Mouse (Mus musculus): ENCODE measurements at regions not wholly inside any gene's neighbourhood (a gene's known extent, or its start where the extent isn't known, plus 50 kb on each side); places are given as distances from the start of the nearest gene placed in this dataset.
A peak's percentile ranks its signal among the peaks of the same experiment; 100 is the strongest.

DNA sequence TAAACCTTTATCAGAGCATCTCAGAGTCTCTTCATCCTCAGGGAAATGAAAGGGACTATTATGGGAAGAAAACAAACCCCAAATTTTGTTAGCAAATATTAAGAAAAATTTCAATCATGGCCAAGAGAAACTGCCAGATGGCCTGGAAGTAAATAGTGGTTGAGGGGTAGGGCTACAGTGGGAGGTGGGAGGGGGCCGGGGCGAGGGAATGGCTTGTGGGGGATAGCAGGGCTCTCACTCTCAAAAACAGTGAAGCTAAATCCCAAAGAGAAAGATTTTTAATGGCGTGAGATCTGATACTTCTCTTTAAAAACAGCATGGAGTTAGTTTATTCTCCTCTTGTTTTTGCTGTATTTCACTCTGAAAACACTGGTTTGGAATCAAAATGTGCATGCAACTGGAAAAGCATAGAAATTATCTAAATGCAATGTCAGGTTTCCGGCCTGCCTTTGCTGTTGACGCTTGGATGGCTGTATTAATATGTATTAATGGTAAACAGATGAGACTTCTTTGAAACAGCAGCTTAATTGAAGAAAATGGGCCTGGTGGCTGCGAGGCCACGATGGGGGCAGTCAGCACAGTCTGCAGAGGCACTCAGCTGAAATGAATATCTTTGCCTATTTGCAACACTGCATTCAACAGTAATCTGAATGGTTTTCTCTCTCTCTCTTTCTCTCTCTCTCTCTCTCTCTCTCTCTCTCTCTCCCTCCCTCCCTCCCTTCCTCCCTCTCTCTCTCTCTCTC, 99.8 kb upstream of the Spats2l start:
- Histone ChIP-seq H3K36me3 (replicated peaks; ENCODE audit: control insufficient read depth, insufficient read depth, low read depth, low read length) (no peaks in the 10 kb centered on the region), H3K9ac (replicated peaks; ENCODE audit: low read length) (no peak overlapping the region), H3K27me3 (ENCODE audit: control insufficient read depth, insufficient read depth, low read length) (no peaks in the 10 kb centered on the region), H3K4me2 (ENCODE audit: low read depth, low read length) (no peak overlapping the region), H3K27ac (replicated peaks; ENCODE audit: low read depth, low read length) (no peak overlapping the region; the same call in 1 of the 2 replicates), H3K4me1 (ENCODE audit: control insufficient read depth, insufficient read depth, low read length) (no peaks in the 10 kb centered on the region), H3K4me3 (ENCODE audit: low read depth, low read length) (no peak overlapping the region), H3K9me3 (replicated peaks; ENCODE audit: control insufficient read depth, low read length) (0 out of 2 replicates have a peak, but pooled peaks cover 2% of the 10 kb centered on the region)
- WGBS, result 37% methylated on average over 7 of the region's 7 CpGs
- peak; percentile 62 for DNase-seq (ENCODE audit: low spot score)
- ATAC-seq (replicated peaks; ENCODE audit: insufficient number of reproducible peaks, low FRiP score, low TSS enrichment, low read depth), result no peak

DNA sequence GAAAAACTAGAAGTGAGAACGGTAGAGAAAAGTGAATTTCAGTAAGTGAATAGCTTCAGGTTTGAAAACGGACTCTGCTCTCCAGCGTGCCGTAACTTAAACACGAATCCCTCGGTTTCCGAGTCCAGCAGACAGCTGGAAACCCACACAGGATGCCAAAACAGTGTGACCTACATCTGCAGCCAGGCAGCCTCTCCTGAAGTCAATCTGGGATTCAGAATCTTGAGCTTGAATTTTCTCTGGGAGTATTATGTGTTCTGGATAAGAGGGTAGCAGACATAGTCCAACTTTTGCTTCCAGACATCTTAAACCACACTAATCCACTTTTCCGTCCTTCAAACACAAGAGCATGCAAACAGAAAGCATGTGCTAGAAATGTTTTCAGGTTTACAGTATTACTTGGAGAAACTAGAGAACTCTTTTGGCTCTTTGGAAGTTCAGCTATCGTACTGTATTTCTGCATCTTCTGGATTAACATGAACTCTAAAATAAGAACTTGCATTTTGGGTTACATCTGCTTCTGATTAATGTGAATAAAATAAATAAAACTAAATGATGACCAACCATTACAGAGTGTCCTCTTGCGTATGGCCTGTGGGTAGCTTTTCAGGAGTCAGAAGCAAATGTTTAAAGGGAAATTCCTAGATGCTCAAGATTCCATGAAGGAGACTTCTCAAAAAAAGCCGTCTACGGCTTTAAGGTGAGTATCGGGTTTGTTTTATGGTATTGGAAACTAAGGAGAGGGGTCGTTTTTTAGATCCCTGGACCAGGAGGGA, 89.4 kb upstream of the Spats2l start:
- no peaks in the 10 kb centered on the region for H3K4me1 ChIP-seq (ENCODE audit: control insufficient read depth, insufficient read depth, low read length)
- no peaks in the 10 kb centered on the region for H3K36me3 ChIP-seq (replicated peaks; ENCODE audit: control insufficient read depth, insufficient read depth, low read depth, low read length)
- no peaks in the 10 kb centered on the region for H3K27me3 ChIP-seq (ENCODE audit: control insufficient read depth, insufficient read depth, low read length)
- DNase-seq (ENCODE audit: low spot score) (peak; percentile 26), ATAC-seq (replicated peaks; ENCODE audit: insufficient number of reproducible peaks, low FRiP score, low TSS enrichment, low read depth) (no peak)
- no peak overlapping the region for H3K9ac ChIP-seq (replicated peaks; ENCODE audit: low read length)
- H3K4me2 ChIP-seq (ENCODE audit: low read depth, low read length), result no peak overlapping the region
- H3K27ac ChIP-seq (replicated peaks; ENCODE audit: low read depth, low read length), result no peak overlapping the region
- WGBS, result 50% methylated on average over 14 of the region's 14 CpGs
- no peak overlapping the region for H3K4me3 ChIP-seq (ENCODE audit: low read depth, low read length)
- no peaks in the 10 kb centered on the region for H3K9me3 ChIP-seq (replicated peaks; ENCODE audit: control insufficient read depth, low read length)

DNA sequence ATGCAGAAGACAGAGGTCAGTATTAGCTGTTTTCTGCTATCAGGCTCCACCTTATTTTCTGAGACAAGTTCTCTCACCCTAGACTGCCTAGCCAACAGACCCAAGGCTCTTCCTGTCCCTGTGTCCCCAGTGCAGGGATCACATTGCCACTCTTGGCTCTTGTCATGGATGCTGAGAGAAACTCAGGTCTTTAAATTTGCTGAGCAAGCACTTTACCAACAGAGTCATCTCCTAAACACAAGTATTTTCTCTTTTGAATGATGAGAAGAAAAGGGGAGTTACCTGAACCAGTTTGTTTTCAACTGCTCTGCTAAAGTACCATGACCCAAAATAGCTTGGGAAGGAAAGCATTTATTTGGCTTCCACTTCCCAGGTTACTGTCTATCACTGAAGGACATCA, 84.7 kb upstream of the Spats2l start:
- H3K4me3 ChIP-seq (ENCODE audit: low read depth, low read length), result no peak overlapping the region
- no peaks in the 10 kb centered on the region for H3K27me3 ChIP-seq (ENCODE audit: control insufficient read depth, insufficient read depth, low read length)
- no peak overlapping the region for H3K27ac ChIP-seq (replicated peaks; ENCODE audit: low read depth, low read length)
- no peak overlapping the region for H3K9ac ChIP-seq (replicated peaks; ENCODE audit: low read length)
- H3K4me2 ChIP-seq (ENCODE audit: low read depth, low read length), result no peak overlapping the region
- H3K36me3 ChIP-seq (replicated peaks; ENCODE audit: control insufficient read depth, insufficient read depth, low read depth, low read length), result no peaks in the 10 kb centered on the region
- no peak for DNase-seq (ENCODE audit: low spot score)
- ATAC-seq (replicated peaks; ENCODE audit: insufficient number of reproducible peaks, low FRiP score, low TSS enrichment, low read depth), result no peak
- H3K4me1 ChIP-seq (ENCODE audit: control insufficient read depth, insufficient read depth, low read length), result no peaks in the 10 kb centered on the region
- no peaks in the 10 kb centered on the region for H3K9me3 ChIP-seq (replicated peaks; ENCODE audit: control insufficient read depth, low read length)

DNA sequence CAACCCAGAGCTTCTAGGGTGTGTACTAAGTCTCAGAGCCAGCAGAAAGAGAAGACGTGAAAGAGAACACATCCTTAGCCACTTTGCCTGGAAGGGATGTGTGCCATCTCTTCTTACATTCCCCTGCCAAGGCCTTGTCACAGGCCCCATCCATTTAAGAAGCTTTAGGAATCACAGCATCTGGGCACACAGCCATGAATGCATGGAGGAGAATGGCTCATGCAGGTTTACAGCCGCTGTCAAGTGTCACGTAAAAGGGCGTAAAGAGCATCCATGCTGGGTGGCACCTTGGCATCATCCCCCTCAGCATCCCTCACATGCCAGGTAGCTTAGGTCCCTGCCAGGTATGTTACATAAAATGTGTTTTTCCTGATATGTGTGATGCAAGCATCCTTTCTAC, 66.1 kb upstream of the Spats2l start:
- Histone ChIP-seq H3K9me3 (replicated peaks; ENCODE audit: control insufficient read depth, low read length) (no peaks in the 10 kb centered on the region), H3K4me1 (ENCODE audit: control insufficient read depth, insufficient read depth, low read length) (no peaks in the 10 kb centered on the region), H3K4me2 (ENCODE audit: low read depth, low read length) (no peak overlapping the region), H3K27ac (replicated peaks; ENCODE audit: low read depth, low read length) (no peak overlapping the region), H3K27me3 (ENCODE audit: control insufficient read depth, insufficient read depth, low read length) (no peaks in the 10 kb centered on the region), H3K36me3 (replicated peaks; ENCODE audit: control insufficient read depth, insufficient read depth, low read depth, low read length) (no peaks in the 10 kb centered on the region), H3K4me3 (ENCODE audit: low read depth, low read length) (no peak overlapping the region), H3K9ac (replicated peaks; ENCODE audit: low read length) (no peak overlapping the region)
- WGBS, result 86% methylated on average over 4 of the region's 4 CpGs
- ATAC-seq (replicated peaks; ENCODE audit: insufficient number of reproducible peaks, low FRiP score, low TSS enrichment, low read depth), result no peak
- DNase-seq (ENCODE audit: low spot score), result no peak

DNA sequence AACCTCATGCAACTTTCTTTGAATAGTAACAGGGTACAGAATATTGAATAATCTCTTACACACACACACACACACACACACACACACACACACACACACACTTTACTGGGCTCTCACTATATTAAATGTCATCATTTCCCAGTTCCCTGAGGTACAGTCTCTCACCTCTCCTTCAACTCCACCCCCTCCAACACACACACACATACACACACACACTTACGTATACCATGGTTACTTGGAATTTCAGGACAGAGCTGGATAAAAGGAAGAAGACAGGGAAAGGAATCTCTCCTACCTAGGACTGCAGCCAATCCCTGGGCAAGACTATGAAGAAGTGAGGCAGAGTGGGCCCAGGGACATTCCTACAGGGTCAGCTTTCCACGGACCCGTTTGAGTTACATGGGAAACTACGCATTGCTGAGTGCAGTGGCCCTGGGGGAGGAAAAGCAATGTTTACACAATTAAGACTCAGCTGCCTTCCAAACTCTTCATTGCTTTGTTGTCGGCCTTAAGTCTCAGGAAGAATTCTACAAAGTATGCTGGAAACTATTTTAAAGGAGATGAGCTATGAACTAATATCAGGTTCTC, 61.0 kb upstream of the Spats2l start:
- DNase-seq (ENCODE audit: low spot score) (peak; percentile 32), ATAC-seq (replicated peaks; ENCODE audit: insufficient number of reproducible peaks, low FRiP score, low TSS enrichment, low read depth) (no peak)
- Histone ChIP-seq H3K4me3 (ENCODE audit: low read depth, low read length) (no peak overlapping the region), H3K36me3 (replicated peaks; ENCODE audit: control insufficient read depth, insufficient read depth, low read depth, low read length) (no peaks in the 10 kb centered on the region), H3K27ac (replicated peaks; ENCODE audit: low read depth, low read length) (no peak overlapping the region), H3K27me3 (ENCODE audit: control insufficient read depth, insufficient read depth, low read length) (no peaks in the 10 kb centered on the region), H3K4me1 (ENCODE audit: control insufficient read depth, insufficient read depth, low read length) (no peaks in the 10 kb centered on the region), H3K9ac (replicated peaks; ENCODE audit: low read length) (no peak overlapping the region), H3K9me3 (replicated peaks; ENCODE audit: control insufficient read depth, low read length) (no peaks in the 10 kb centered on the region), H3K4me2 (ENCODE audit: low read depth, low read length) (no peak overlapping the region)
- 51% methylated on average over 5 of the region's 5 CpGs for WGBS

DNA sequence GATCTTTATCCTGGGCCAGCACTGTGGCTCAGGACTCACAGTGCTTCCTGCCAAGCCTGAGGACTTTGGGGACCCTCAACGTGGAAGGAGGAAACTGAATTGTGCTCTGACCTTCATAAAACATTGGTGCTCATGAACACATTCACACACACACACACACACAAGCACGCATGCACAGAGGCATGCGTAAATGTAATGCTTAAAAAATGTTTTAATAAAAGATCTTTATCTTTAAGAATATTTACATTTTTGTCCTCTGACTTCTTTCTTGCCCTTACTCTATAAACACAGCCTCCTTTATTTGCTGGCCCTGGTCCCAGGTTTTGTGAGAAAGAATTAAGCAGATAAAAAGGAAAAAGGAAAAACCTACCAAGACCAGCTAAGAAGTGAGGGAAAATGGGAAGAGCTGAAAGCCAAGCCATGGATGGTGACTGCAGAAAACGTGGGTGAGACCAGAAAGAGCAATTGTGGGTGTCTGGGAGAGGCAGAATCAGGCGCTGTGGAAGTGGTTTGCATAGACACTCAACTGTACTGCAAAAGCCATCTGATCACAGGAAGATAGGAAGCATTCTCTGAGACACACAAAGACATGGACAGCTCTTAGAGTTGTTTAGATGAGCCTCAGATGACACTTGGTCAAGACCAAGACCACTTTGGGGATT, 56.7 kb upstream of the Spats2l start:
- no peak overlapping the region for H3K4me2 ChIP-seq (ENCODE audit: low read depth, low read length)
- H3K27me3 ChIP-seq (ENCODE audit: control insufficient read depth, insufficient read depth, low read length), result no peaks in the 10 kb centered on the region
- H3K4me3 ChIP-seq (ENCODE audit: low read depth, low read length), result no peak overlapping the region
- no peak overlapping the region for H3K9ac ChIP-seq (replicated peaks; ENCODE audit: low read length)
- ATAC-seq (replicated peaks; ENCODE audit: insufficient number of reproducible peaks, low FRiP score, low TSS enrichment, low read depth), result no peak
- H3K4me1 ChIP-seq (ENCODE audit: control insufficient read depth, insufficient read depth, low read length), result no peaks in the 10 kb centered on the region
- H3K27ac ChIP-seq (replicated peaks; ENCODE audit: low read depth, low read length), result no peak overlapping the region
- WGBS, result 76% methylated on average over 5 of the region's 5 CpGs
- no peak for DNase-seq (ENCODE audit: low spot score)
- H3K36me3 ChIP-seq (replicated peaks; ENCODE audit: control insufficient read depth, insufficient read depth, low read depth, low read length), result no peaks in the 10 kb centered on the region
- H3K9me3 ChIP-seq (replicated peaks; ENCODE audit: control insufficient read depth, low read length), result no peaks in the 10 kb centered on the region

DNA sequence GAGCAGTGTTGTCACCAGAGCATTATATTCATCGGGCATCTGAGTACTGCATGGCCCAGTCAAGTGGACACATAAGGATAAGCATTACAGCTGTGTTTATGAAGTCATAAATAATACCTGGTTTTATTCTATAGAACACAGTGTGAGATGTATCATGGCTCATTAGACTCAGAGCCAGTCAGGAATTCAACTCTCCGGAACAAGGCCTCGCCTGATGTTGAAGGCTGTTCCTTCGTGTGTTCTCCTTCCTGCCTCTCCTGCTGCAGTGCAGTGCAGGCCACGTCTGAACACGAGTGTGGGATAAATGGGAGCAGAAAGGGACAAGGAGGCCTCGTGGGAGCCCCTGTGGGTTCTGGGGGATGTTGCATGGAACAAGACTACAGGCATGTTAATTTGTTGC, 55.6 kb upstream of the Spats2l start:
- Histone ChIP-seq H3K4me1 (ENCODE audit: control insufficient read depth, insufficient read depth, low read length) (no peaks in the 10 kb centered on the region), H3K27me3 (ENCODE audit: control insufficient read depth, insufficient read depth, low read length) (no peaks in the 10 kb centered on the region), H3K27ac (replicated peaks; ENCODE audit: low read depth, low read length) (no peak overlapping the region), H3K9ac (replicated peaks; ENCODE audit: low read length) (no peak overlapping the region), H3K9me3 (replicated peaks; ENCODE audit: control insufficient read depth, low read length) (no peaks in the 10 kb centered on the region), H3K4me2 (ENCODE audit: low read depth, low read length) (no peak overlapping the region), H3K36me3 (replicated peaks; ENCODE audit: control insufficient read depth, insufficient read depth, low read depth, low read length) (no peaks in the 10 kb centered on the region), H3K4me3 (ENCODE audit: low read depth, low read length) (no peak overlapping the region)
- no peak for ATAC-seq (replicated peaks; ENCODE audit: insufficient number of reproducible peaks, low FRiP score, low TSS enrichment, low read depth)
- DNase-seq (ENCODE audit: low spot score), result no peak
- WGBS, result 86% methylated on average over 7 of the region's 7 CpGs

Measured in embryonic facial prominence, embryonic 11.5 days (tissue).